Mouse (Mus musculus) MEL (cell line): ENCODE results near the gene Hoxb1. TPM values are rescaled to one million over a fixed set of nuclear protein-coding genes. Genes with fewer than 3 reads are reported as not detected.

Source experiments
- DNase-seq: peaks from one replicate; pipeline ENCODE4 v3.0.0; 2011; ENCODE audit warnings: low read depth, low spot score
- H3K27ac ChIP-seq: 2 replicates; pipeline ENCODE4 v1.5.1; 2012; ENCODE audit warnings: low read depth, mild to moderate bottlenecking, control low read depth, low read length, moderate library complexity; ENCODE audit not compliant: control insufficient read depth
- H3K27me3 ChIP-seq, 2 experiments: fragments of 150-350 bp in 1 of 2; sonication (generic) in 1 of 2; 2 replicates each; pipeline ENCODE4 v1.6.1; 2012; ENCODE audit warnings: low read length in 2 of 2, mild to moderate bottlenecking in 2 of 2, improper control_type of control experiment in 1 of 2, moderate library complexity in 1 of 2; ENCODE audit not compliant: insufficient read depth in 2 of 2, control insufficient read depth in 1 of 2
- H3K36me3 ChIP-seq, 2 experiments: 2 replicates each; pipeline ENCODE4 v1.6.1; 2012 to 2014; ENCODE audit warnings: low read length in 2 of 2, improper control_type of control experiment in 1 of 2, inconsistent platforms in 1 of 2, mild to moderate bottlenecking in 1 of 2; ENCODE audit not compliant: insufficient read depth in 2 of 2, control insufficient read depth in 1 of 2
- H3K4me1 ChIP-seq, 2 experiments: fragments of 150-350 bp in 1 of 2; sonication (generic) in 1 of 2; 2 replicates each; pipeline ENCODE4 v1.6.1; 2012; ENCODE audit warnings: low read length in 2 of 2, improper control_type of control experiment in 1 of 2, mild to moderate bottlenecking in 1 of 2; ENCODE audit not compliant: insufficient read depth in 2 of 2, control insufficient read depth in 1 of 2
- H3K4me3 ChIP-seq, 2 experiments: fragments of 150-350 bp in 1 of 2; sonication (generic) in 1 of 2; 2 replicates each; pipeline ENCODE4 v1.5.1; 2012; ENCODE audit warnings: low read depth in 2 of 2, low read length in 2 of 2, mild to moderate bottlenecking in 2 of 2, moderate library complexity in 2 of 2, control low read depth in 1 of 2, improper control_type of control experiment in 1 of 2; ENCODE audit not compliant: control insufficient read depth in 1 of 2, insufficient read depth in 1 of 2
- H3K79me2 ChIP-seq: 2 replicates; pipeline ENCODE4 v1.6.1; 2012; ENCODE audit warnings: mild to moderate bottlenecking, low read length, moderate library complexity; ENCODE audit not compliant: control insufficient read depth, poor library complexity, insufficient read depth
- H3K9ac ChIP-seq: 2 replicates; pipeline ENCODE4 v1.6.1; 2012; ENCODE audit warnings: low read depth, mild to moderate bottlenecking, control low read depth, low read length, moderate library complexity; ENCODE audit not compliant: control insufficient read depth, poor library complexity, severe bottlenecking
- H3K9me3 ChIP-seq: fragments of 150-350 bp; sonication (generic); replicated peaks from 2 replicates; pipeline ENCODE4 v1.6.1; 2012; ENCODE audit warnings: mild to moderate bottlenecking, low read length, improper control_type of control experiment, moderate library complexity; ENCODE audit not compliant: insufficient read depth
- BHLHE40 ChIP-seq: IDR thresholded peaks from 2 replicates; pipeline ENCODE4 v1.6.1; 2012; ENCODE audit warnings: low read depth, mild to moderate bottlenecking, inconsistent platforms, low read length, improper control_type of control experiment, borderline replicate concordance
- CHD1 ChIP-seq: IDR thresholded peaks from 2 replicates; pipeline ENCODE4 v1.6.1; 2012; ENCODE audit warnings: low read depth, mild to moderate bottlenecking, inconsistent platforms, low read length, improper control_type of control experiment
- CHD2 ChIP-seq: IDR thresholded peaks from 2 replicates; pipeline ENCODE4 v1.6.1; 2011; ENCODE audit warnings: low read length, improper control_type of control experiment
- E2F4 ChIP-seq: IDR thresholded peaks from 2 replicates; pipeline ENCODE4 v1.6.1; 2011; ENCODE audit warnings: low read depth, low read length, improper control_type of control experiment, borderline replicate concordance
- ELF1 ChIP-seq: IDR thresholded peaks from 2 replicates; pipeline ENCODE4 v1.6.1; 2014; ENCODE audit warnings: low read depth, mild to moderate bottlenecking, inconsistent platforms, low read length, improper control_type of control experiment, moderate library complexity
- EP300 ChIP-seq, 2 experiments: IDR thresholded peaks; 2 replicates each; pipeline ENCODE4 v1.6.1; 2011; ENCODE audit warnings: improper control_type of control experiment in 2 of 2, low read length in 2 of 2, low read depth in 1 of 2, mild to moderate bottlenecking in 1 of 2
- ETS1 ChIP-seq: IDR thresholded peaks from 2 replicates; pipeline ENCODE4 v1.6.1; 2012; ENCODE audit warnings: low read depth, mild to moderate bottlenecking, inconsistent platforms, low read length, improper control_type of control experiment, moderate library complexity
- GATA1 ChIP-seq: IDR thresholded peaks from 2 replicates; pipeline ENCODE4 v1.6.1; 2011; ENCODE audit warnings: low read depth, low read length, improper control_type of control experiment
- KAT2A ChIP-seq: conservative IDR thresholded peaks from 2 replicates; pipeline ENCODE4 v1.6.1; 2012; ENCODE audit warnings: low read depth, low read length, improper control_type of control experiment, inconsistent platforms
- MAX ChIP-seq: IDR thresholded peaks from 2 replicates; pipeline ENCODE4 v1.6.1; 2011; ENCODE audit warnings: low read length, improper control_type of control experiment
- MEF2A ChIP-seq: IDR thresholded peaks from 2 replicates; pipeline ENCODE4 v1.6.1; 2014; ENCODE audit warnings: low read depth, mild to moderate bottlenecking, inconsistent platforms, low read length, improper control_type of control experiment; ENCODE audit not compliant: poor library complexity, insufficient replicate concordance, severe bottlenecking; ENCODE audit errors: extremely low read depth
- MXI1 ChIP-seq: IDR thresholded peaks from 2 replicates; pipeline ENCODE4 v1.6.1; 2011; ENCODE audit warnings: mild to moderate bottlenecking, low read depth, low read length, improper control_type of control experiment
- MYB ChIP-seq: IDR thresholded peaks from 2 replicates; pipeline ENCODE4 v1.6.1; 2011; ENCODE audit warnings: mild to moderate bottlenecking, low read depth, low read length, improper control_type of control experiment
- NELFE ChIP-seq: IDR thresholded peaks from 2 replicates; pipeline ENCODE4 v1.6.1; 2011; ENCODE audit warnings: low read depth, low read length, improper control_type of control experiment
- NRF1 ChIP-seq: IDR thresholded peaks from 2 replicates; pipeline ENCODE4 v1.6.1; 2014; ENCODE audit warnings: low read depth, mild to moderate bottlenecking, inconsistent platforms, low read length, improper control_type of control experiment, moderate library complexity; ENCODE audit not compliant: poor library complexity, insufficient read depth, severe bottlenecking
- POLR2A ChIP-seq, 2 experiments: IDR thresholded peaks; 2 replicates each; pipeline ENCODE4 v1.6.1; 2011 to 2012; ENCODE audit warnings: low read length in 2 of 2, mild to moderate bottlenecking in 2 of 2, control low read depth in 1 of 2, improper control_type of control experiment in 1 of 2, low read depth in 1 of 2, moderate library complexity in 1 of 2; ENCODE audit not compliant: control insufficient read depth in 1 of 2, insufficient read depth in 1 of 2, poor library complexity in 1 of 2
- POLR2AphosphoS2 ChIP-seq: IDR thresholded peaks from 2 replicates; pipeline ENCODE4 v1.6.1; 2011; ENCODE audit warnings: low read length, improper control_type of control experiment
- RAD21 ChIP-seq: IDR thresholded peaks from 2 replicates; pipeline ENCODE4 v1.6.1; 2011; ENCODE audit warnings: mild to moderate bottlenecking, low read depth, low read length, improper control_type of control experiment
- RCOR1 ChIP-seq: IDR thresholded peaks from 2 replicates; pipeline ENCODE4 v1.6.1; 2012; ENCODE audit warnings: low read depth, mild to moderate bottlenecking, inconsistent platforms, low read length, improper control_type of control experiment
- SIN3A ChIP-seq: IDR thresholded peaks from 2 replicates; pipeline ENCODE4 v1.6.1; 2012; ENCODE audit warnings: low read length, improper control_type of control experiment, inconsistent platforms
- SMC3 ChIP-seq: IDR thresholded peaks from 2 replicates; pipeline ENCODE4 v1.6.1; 2011; ENCODE audit warnings: low read depth, low read length, improper control_type of control experiment
- TBP ChIP-seq: IDR thresholded peaks from 2 replicates; pipeline ENCODE4 v1.8.0; 2011; ENCODE audit warnings: low read depth, low read length, improper control_type of control experiment
- TCF12 ChIP-seq: IDR thresholded peaks from 2 replicates; pipeline ENCODE4 v1.6.1; 2014; ENCODE audit warnings: low read depth, mild to moderate bottlenecking, inconsistent platforms, low read length, improper control_type of control experiment, moderate library complexity
- UBTF ChIP-seq: IDR thresholded peaks from 2 replicates; pipeline ENCODE4 v1.6.1; 2012; ENCODE audit warnings: low read depth, mild to moderate bottlenecking, inconsistent platforms, low read length, improper control_type of control experiment, moderate library complexity, borderline replicate concordance; ENCODE audit not compliant: insufficient read depth
- USF2 ChIP-seq, 2 experiments: IDR thresholded peaks; 2 replicates each; pipeline ENCODE4 v1.6.1; 2011 to 2012; ENCODE audit warnings: improper control_type of control experiment in 2 of 2, low read length in 2 of 2, borderline replicate concordance in 1 of 2, inconsistent platforms in 1 of 2, low read depth in 1 of 2, mild to moderate bottlenecking in 1 of 2; ENCODE audit not compliant: insufficient read depth in 1 of 2
- ZC3H11A ChIP-seq: IDR thresholded peaks from 2 replicates; pipeline ENCODE4 v1.6.1; 2012; ENCODE audit warnings: low read depth, mild to moderate bottlenecking, inconsistent platforms, low read length, improper control_type of control experiment
- ZKSCAN1 ChIP-seq: IDR thresholded peaks from 2 replicates; pipeline ENCODE4 v1.6.1; 2012; ENCODE audit warnings: low read depth, mild to moderate bottlenecking, inconsistent platforms, low read length, improper control_type of control experiment, moderate library complexity
- ZMIZ1 ChIP-seq: IDR thresholded peaks from 2 replicates; pipeline ENCODE4 v1.6.1; 2012; ENCODE audit warnings: low read depth, mild to moderate bottlenecking, inconsistent platforms, low read length, improper control_type of control experiment, moderate library complexity
- ZNF384 ChIP-seq: IDR thresholded peaks from 2 replicates; pipeline ENCODE4 v1.6.1; 2012; ENCODE audit warnings: low read depth, mild to moderate bottlenecking, inconsistent platforms, low read length, improper control_type of control experiment
- polyA plus RNA-seq, 2 experiments: library from polyadenylated mRNA; stranded (reverse) in 1 of 2; unstranded in 1 of 2; fragments of >175 nt in 1 of 2; fragments of >200 nt in 1 of 2; gene quantifications; 2 replicates each; pipeline versions ENCODE4 v1.2.1 to v1.2.4; 2012; ENCODE audit warnings: low replicate concordance in 2 of 2, low read depth in 1 of 2; ENCODE audit not compliant: insufficient read length in 2 of 2, insufficient read depth in 1 of 2, missing spikeins in 1 of 2
- total RNA-seq: library from RNA; depleted of rRNA; stranded (reverse); fragments of 300-350 nt; gene quantifications from 2 replicates; pipeline ENCODE4 v1.2.3, GENCODE M21; 2012

The Hoxb1 gene
- total and polyA plus RNA-seq, 3 experiments, result not detected

DNA sequence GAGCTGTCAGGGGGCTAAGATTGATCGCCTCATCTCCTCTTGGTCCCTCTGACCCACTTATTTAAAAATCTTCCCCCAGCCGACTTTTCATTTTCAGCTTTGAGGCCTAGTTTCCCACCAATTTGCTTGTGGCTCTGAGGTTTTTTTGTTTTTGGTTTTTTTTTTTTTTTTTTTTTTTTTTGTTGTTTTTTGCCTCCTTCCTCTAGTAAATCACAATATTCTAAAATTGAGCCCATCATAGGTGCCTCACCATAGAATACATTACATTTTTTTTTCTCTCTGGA lies 15.3 kb upstream of the Hoxb1 start, which contains the start of gene Hoxb2:
Gene Hoxb2 (plus strand): TSS at position 185 of the 284 bp plus-strand sequence.
- Histone ChIP-seq H3K9me3 (no peaks in the 10 kb centered on the region), H3K27me3 (peaks cover 0 to 3% of the 10 kb centered on the region in 2 experiments; a peak in 2 of 4 replicates), H3K79me2 (no peaks in the 10 kb centered on the region), H3K27ac (no peak within 1 kb of the TSS), H3K4me3 (no peak within 1 kb of the TSS), H3K9ac (no peak within 1 kb of the TSS), H3K36me3 (no peaks in the 10 kb centered on the region), H3K4me1 (no peaks in the 10 kb centered on the region)
- no peak for DNase-seq
- no peak for TF ChIP-seq E2F4
- no peak for TF ChIP-seq MEF2A
- TF ChIP-seq MXI1, result no peak
- no peak for TF ChIP-seq ETS1
- no peak for TF ChIP-seq SMC3
- no peak for TF ChIP-seq EP300 (IDR thresholded peaks at IDR 0.05; ENCODE audit: low read depth in 1 of 2, low read length in 2 of 2)
- no peak for TF ChIP-seq ZMIZ1
- TF ChIP-seq BHLHE40, result no peak
- no peak for TF ChIP-seq UBTF
- TF ChIP-seq POLR2A (IDR thresholded peaks at IDR 0.05; ENCODE audit: control insufficient read depth in 1 of 2, insufficient read depth in 1 of 2, low read depth in 1 of 2, low read length in 2 of 2, poor library complexity in 1 of 2), result no peak
- TF ChIP-seq ZKSCAN1, result no peak
- TF ChIP-seq ELF1, result no peak
- no peak for TF ChIP-seq RCOR1
- TF ChIP-seq TBP, result no peak
- no peak for TF ChIP-seq MAX
- TF ChIP-seq NELFE, result no peak
- no peak for TF ChIP-seq SIN3A
- TF ChIP-seq TCF12, result no peak
- no peak for TF ChIP-seq POLR2AphosphoS2
- TF ChIP-seq MYB, result no peak

DNA sequence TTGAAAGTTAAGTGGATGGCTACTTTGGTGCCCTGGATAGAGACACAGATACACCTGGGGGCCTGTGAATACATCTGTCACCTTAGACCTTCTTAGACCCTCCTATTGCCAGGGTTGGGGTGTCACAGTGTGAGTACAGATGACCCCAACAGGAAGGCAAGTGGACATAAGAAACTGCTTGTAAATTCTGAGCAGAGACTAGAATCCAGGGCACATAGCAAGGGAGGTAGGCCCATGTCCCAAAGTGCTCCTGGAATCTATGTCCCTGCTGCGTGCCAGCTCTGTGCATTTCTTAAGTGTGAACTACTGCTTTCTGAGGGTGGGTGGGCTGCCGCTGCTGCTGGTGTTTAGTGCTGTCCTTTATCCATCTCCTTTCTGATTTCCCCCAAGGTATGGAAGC lies 14.8 kb upstream of the Hoxb1 start:
- H3K4me3 ChIP-seq, result no peak overlapping the region
- no peak overlapping the region for H3K27ac ChIP-seq

More for the DNA sequence above, 14.8 kb upstream of the Hoxb1 start:
- Histone ChIP-seq H3K79me2 (no peaks in the 10 kb centered on the region), H3K4me1 (no peaks in the 10 kb centered on the region), H3K9ac (no peak overlapping the region), H3K36me3 (no peaks in the 10 kb centered on the region), H3K9me3 (no peaks in the 10 kb centered on the region), H3K27me3 (peaks cover 0 to 3% of the 10 kb centered on the region in 2 experiments; a peak in 2 of 4 replicates)
- no peak for DNase-seq
- TF ChIP-seq UBTF (no peak), CHD1 (no peak), CHD2 (no peak), MXI1 (no peak), ZC3H11A (no peak), TCF12 (no peak), TBP (no peak), SIN3A (no peak), E2F4 (no peak), NRF1 (no peak), RAD21 (no peak), MYB (no peak), SMC3 (no peak), KAT2A (no peak), NELFE (no peak), ZNF384 (no peak), USF2 (IDR thresholded peaks at IDR 0.05; ENCODE audit: borderline replicate concordance in 1 of 2, insufficient read depth in 1 of 2, low read depth in 1 of 2, low read length in 2 of 2) (no peak), GATA1 (no peak), BHLHE40 (no peak), ZKSCAN1 (no peak)
